Mouse (Mus musculus) C2C12 (cell line): ENCODE results near the gene Metap1d. TPM values are rescaled to one million over a fixed set of nuclear protein-coding genes. Genes with fewer than 3 reads are reported as not detected.

Experiments
- H3K27me3 ChIP-seq: one replicate; pipeline ENCODE4 v1.6.1; 2011; ENCODE audit not compliant: control insufficient read depth, insufficient read depth, insufficient read length
- H3K36me3 ChIP-seq: one replicate; pipeline ENCODE4 v1.6.1; 2011; ENCODE audit not compliant: control insufficient read depth, insufficient read depth
- H3K4me3 ChIP-seq: one replicate; pipeline ENCODE4 v1.5.1; 2011; ENCODE audit warnings: mild to moderate bottlenecking, control low read depth; ENCODE audit not compliant: poor library complexity, insufficient read depth, severe bottlenecking
- H3K79me2 ChIP-seq: one replicate; pipeline ENCODE4 v1.6.1; 2011; ENCODE audit not compliant: control insufficient read depth, insufficient read depth
- H3K79me3 ChIP-seq: one replicate; pipeline ENCODE4 v1.6.1; 2011; ENCODE audit warnings: low read depth, control low read depth
- H3ac ChIP-seq: one replicate; pipeline ENCODE3; 2011; ENCODE audit warnings: low read depth; ENCODE audit not compliant: control insufficient read depth, insufficient read length
- CEBPB ChIP-seq: IDR thresholded peaks from one replicate; pipeline ENCODE4 v1.6.1; 2011; ENCODE audit warnings: low read depth, mild to moderate bottlenecking, control low read depth, moderate library complexity
- CTCF ChIP-seq: IDR thresholded peaks from one replicate; pipeline ENCODE4 v1.5.1; 2011; ENCODE audit not compliant: control insufficient read depth, insufficient read depth, insufficient read length
- FOSL1 ChIP-seq: IDR thresholded peaks from one replicate; pipeline ENCODE4 v1.8.0; 2011; ENCODE audit warnings: mild to moderate bottlenecking, low read length; ENCODE audit not compliant: poor library complexity, insufficient read depth, severe bottlenecking
- MAX ChIP-seq: IDR thresholded peaks from one replicate; pipeline ENCODE4 v1.6.1; 2011; ENCODE audit warnings: mild to moderate bottlenecking, control low read depth
- MYOD1 ChIP-seq: IDR thresholded peaks from one replicate; pipeline ENCODE4 v1.6.1; 2011; ENCODE audit warnings: low read depth; ENCODE audit not compliant: control insufficient read depth, insufficient read length
- MYOG ChIP-seq: IDR thresholded peaks from one replicate; pipeline ENCODE4 v1.6.1; 2011; ENCODE audit not compliant: control insufficient read depth, insufficient read length; ENCODE audit errors: extremely low read depth
- USF1 ChIP-seq: IDR thresholded peaks from one replicate; pipeline ENCODE4 v1.6.1; 2011; ENCODE audit warnings: low read depth, mild to moderate bottlenecking, control low read depth, moderate library complexity
- long read RNA-seq, 2 experiments: library from polyadenylated mRNA; unstranded; transcript quantifications; one replicate each; pipeline ENCODE4 v2.0.0; 2019 to 2020
- polyA plus RNA-seq: library from polyadenylated mRNA; unstranded; fragments of >200 nt; fragmentation: generic; extraction: Trizol; gene quantifications from one replicate; pipeline ENCODE4 v1.2.1, GENCODE M21; 2012; ENCODE audit warnings: missing spikeins

Gene Metap1d
- 10.2 TPM for polyA plus RNA-seq
- long read RNA-seq, experiment 1, partial matches to known transcripts = 2 of 14 reads
- long read RNA-seq, experiment 1, other reads (novel, unspliced or antisense) = 7 of 14 reads
- long read RNA-seq, experiment 2, partial matches to known transcripts = 2 of 10 reads
- long read RNA-seq, experiment 2, other reads (novel, unspliced or antisense) = 6 of 10 reads

DNA sequence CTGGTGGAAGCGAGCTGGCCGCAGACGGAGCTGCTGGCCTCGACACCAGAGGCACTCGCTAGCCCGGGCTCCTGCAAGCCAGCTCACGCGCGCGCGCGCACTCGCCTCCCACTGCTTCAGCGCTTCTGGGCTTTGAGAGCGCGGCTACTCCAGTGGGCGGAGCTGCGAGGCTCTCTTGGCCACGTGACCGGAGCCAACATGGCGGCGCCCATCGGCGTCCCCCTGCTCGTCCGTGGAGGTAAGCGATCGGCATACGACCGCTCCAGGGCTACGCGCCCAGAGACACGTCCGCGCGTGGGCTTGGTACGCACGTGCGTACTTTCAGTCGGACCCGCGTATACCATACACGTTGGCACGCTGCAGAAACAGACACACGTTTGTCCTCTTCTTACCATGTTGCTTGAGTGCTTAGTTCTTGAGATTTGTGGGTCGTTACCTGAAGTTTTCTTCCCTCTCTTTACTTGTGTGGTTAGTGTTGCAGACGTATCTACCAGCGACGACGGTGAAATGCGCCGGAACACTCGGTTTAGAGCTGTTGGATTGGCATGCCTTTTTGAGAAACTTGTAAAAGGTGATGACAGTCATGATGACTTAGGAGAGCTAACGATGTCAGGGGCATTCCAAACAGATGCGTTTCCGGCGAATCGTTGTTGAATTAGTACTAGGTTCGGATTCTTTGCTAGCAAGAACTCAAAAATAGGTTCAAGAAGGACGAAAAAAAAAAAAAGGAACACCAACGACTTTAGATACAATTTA lies at the start of gene Metap1d:
TSS of gene Metap1d (plus strand) at position 116 of the 756 bp plus-strand sequence.
- Histone ChIP-seq H3K4me3 (peak within 1 kb of the TSS; percentile 48), H3K79me2 (peaks cover 17% of the 10 kb centered on the region), H3K36me3 (no peaks in the 10 kb centered on the region), H3K27me3 (no peaks in the 10 kb centered on the region), H3K79me3 (no peaks in the 10 kb centered on the region), H3ac (peak within 1 kb of the TSS; percentile 72)
- TF ChIP-seq MAX = peak; percentile 72
- TF ChIP-seq CTCF = no peak
- no peak for TF ChIP-seq CEBPB
- no peak for TF ChIP-seq FOSL1
- no peak for TF ChIP-seq MYOG
- peak; percentile 97 for TF ChIP-seq USF1
- TF ChIP-seq MYOD1 = no peak

DNA sequence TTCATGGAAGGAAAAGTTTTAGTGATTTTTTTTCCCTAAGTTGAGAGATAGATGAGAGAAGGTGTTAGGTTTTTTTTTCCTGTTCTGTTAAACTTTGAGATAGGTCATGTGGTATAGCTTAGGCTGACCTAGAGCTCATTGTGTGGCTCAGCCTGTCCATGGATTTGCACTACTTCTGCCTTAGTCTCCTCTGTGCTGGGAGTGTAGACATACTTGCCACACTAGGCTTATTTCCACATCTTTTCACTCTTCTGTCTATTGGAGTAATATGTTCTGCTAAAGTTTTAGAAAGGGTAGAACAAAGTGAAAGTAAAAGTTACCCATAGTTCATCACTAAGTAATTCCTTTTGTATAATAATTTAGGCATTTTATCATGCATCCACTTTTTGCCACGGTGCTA lies 47.5 kb upstream of the Metap1d start:
- H3K4me3 ChIP-seq = no peak overlapping the region
- H3K79me3 ChIP-seq = peaks cover 8% of the 10 kb centered on the region
- H3ac ChIP-seq = no peak overlapping the region
- peaks cover 50% of the 10 kb centered on the region for H3K36me3 ChIP-seq
- no peak for TF ChIP-seq MAX
- peaks cover 30% of the 10 kb centered on the region for H3K79me2 ChIP-seq
- no peaks in the 10 kb centered on the region for H3K27me3 ChIP-seq

DNA sequence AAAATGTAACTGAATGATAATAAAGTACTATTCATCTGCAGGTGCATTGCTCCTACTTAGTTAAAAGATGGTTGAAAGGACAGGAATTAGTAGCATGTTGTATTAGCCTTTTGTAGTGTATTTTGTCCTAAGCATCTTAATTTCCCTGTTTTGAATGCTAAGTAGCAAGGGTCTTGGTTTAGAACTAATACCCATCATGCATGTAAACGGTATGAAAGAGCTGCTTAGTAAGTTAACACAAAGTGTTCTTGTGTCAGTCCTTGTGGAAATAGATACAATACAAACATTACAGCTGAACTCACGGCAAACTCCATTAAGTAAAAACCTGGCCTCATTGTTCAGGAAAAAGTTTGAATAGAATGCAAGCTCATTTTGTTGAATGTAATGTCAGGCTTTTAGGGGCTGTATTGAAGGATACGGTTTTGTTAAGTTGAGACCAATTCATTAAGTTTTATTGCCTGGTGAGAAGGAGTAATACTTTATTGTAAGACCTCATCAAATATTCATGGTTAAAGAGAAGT lies 34.3 kb upstream of the Metap1d start:
- Histone ChIP-seq H3ac (no peak overlapping the region), H3K36me3 (peaks cover 71% of the 10 kb centered on the region), H3K79me2 (no peaks in the 10 kb centered on the region), H3K27me3 (no peaks in the 10 kb centered on the region), H3K4me3 (no peak overlapping the region), H3K79me3 (no peaks in the 10 kb centered on the region)
- no peak for TF ChIP-seq MAX
- TF ChIP-seq CEBPB = no peak
- no peak for TF ChIP-seq FOSL1
- TF ChIP-seq CTCF = no peak
- TF ChIP-seq MYOG = no peak
- no peak for TF ChIP-seq USF1
- TF ChIP-seq MYOD1 = no peak

DNA sequence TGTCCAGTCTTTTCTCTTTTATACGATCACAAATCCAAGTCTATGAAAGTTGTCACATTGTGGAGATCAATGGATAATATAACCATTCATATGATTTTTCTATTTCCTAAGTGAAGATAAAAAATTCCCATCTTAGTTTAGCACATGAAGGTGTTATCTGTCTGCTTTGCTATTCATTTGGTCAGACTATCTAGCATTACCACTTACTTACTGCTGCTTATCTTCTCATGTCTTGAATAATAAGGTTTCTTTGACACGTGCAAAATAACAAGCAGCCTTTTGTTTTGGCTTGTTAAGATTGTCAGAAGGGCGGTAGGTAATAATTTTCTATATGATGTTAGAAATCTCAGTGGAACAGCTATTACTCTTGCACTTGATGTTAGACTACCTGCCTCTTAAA lies 33.7 kb upstream of the Metap1d start:
- peaks cover 72% of the 10 kb centered on the region for H3K36me3 ChIP-seq
- TF ChIP-seq MYOG (no peak), CTCF (no peak), USF1 (no peak), FOSL1 (no peak), CEBPB (no peak), MYOD1 (no peak), MAX (no peak)
- no peak overlapping the region for H3K4me3 ChIP-seq

DNA sequence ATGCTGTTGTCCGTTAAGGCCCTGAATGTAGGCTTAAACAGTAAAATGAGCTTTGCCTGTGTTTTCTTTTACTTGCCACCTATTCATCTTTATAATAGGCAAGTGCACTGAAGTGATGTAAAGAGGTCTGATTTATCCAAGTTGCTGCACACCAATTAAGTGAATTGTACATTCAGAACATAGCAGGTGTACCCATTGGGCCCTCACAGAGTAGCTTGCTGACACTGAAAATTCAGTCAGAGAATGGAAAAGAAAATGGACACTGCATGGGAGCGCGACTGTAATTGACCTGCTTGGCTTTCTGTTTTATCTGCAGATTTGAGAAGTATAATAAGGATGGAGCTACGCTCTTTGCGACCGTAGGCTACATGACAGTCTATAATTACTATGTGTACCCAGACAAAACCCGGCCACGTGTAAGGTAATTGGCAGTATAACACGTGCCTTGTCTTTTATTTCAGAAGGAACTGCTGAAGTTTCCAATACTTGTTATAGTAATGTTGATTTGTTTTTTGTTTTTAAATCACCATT lies 32.1 kb upstream of the Metap1d start:
- H3K4me3 ChIP-seq = no peak overlapping the region
- H3K27me3 ChIP-seq = no peaks in the 10 kb centered on the region
- no peak overlapping the region for H3ac ChIP-seq
- peaks cover 74% of the 10 kb centered on the region for H3K36me3 ChIP-seq
- TF ChIP-seq FOSL1 (no peak), CTCF (no peak), CEBPB (no peak), USF1 (no peak), MYOD1 (no peak), MAX (no peak), MYOG (no peak)
- H3K79me3 ChIP-seq = no peaks in the 10 kb centered on the region
- no peaks in the 10 kb centered on the region for H3K79me2 ChIP-seq

More for the DNA sequence above, 33.7 kb upstream of the Metap1d start:
- Histone ChIP-seq H3K79me2 (no peaks in the 10 kb centered on the region), H3K79me3 (no peaks in the 10 kb centered on the region), H3K27me3 (no peaks in the 10 kb centered on the region), H3ac (no peak overlapping the region)
